Mouse (Mus musculus): ENCODE data around the gene Cldn34c1.
"Not testable (repeated sequence)": the region's sequence is repeated elsewhere in the genome, so short reads cannot be mapped to it uniquely, and the experiment has no call there.

Gene Cldn34c1

DNA sequence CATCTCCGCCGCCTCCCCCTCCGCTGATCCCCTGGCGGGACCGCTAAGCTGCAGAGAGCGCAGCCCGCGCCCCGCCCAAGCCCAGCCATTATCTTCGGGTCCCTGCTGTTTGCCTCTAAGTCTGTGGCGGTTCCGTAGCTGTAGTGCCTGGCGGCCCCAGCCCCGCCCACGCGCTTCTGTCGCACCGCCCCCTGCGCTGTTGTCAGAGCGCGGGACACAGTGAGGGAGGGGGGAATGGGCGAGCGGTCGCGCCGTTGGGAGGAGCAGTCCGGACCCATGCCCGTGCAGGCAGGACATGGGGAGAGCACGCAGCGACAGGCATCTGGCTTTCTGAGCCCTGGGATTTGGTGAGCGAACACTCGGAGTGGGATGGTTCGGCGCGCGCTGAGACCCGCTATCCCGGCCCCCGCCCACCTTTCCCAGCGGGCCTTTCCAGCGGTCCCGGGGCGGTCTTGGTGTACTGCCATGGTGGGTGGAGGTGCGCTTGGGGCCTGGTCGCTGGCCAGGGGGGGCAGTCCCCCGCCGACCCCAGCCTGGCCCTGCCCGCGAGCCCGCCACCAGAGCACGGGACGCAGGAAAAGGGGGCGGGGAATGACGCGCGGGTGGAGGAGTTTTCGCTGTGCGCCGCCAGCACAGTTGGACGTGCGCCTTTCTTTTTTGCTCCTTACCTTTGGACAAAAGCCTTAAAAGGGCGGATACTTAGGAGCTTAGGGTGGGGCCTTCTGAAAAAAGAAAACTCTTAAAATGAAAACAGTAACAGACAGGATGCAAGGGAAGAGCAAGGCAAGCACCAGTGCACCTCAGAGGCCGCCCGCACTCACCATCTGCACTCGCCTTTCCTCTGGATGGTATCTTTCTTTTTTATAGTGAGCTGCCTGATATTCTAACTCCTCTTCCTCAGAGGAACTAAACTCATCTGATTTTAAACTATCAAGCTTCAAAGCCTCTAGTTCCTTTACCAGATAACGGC, at the start of gene Cldn34c1:
Cldn34c1 (plus strand) TSS at position 205 of the 970 bp plus-strand sequence.
- DNase-seq, result peak; percentile 90

DNA sequence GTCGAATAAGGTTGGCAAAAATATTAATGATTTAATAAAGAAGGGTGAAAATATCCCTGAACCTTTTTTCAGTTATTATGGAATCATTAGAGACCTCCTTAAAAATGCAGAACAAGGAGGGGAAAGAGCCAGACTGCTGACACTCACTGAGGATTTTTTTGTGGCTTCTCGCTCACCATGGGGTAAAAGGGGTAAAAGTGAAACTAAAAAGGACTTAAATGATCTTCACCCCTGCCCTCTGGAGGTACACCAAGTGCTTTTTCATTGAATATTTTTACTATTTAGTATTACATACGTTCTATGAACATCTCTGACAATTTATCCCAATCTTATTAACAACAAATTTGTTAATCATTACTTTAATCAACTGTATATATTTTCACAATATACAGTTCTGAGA, 15.9 kb upstream of the Cldn34c1 start:
- DNase-seq, result no peak

DNA sequence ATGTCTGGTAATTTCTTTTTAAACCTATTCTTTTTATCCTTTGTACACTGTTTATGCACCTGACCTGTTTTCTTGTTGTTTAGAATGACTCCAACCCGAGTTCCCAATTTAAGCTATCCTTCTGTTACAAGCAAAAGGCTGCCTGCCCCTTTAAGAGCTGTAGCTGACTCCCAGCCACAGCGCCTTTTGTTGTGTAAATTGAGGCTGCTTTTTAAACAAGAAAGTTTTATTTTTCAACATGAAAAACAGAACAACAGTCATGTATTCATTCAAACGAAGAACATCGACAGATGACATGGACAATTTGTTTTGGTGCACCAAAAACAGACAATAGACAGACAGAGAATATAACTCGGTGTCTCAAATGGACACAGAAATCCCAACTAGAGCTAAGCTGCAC, 489 bp upstream of the Cldn34c1 start:
- DNase-seq, result not testable (repeated sequence)

DNA sequence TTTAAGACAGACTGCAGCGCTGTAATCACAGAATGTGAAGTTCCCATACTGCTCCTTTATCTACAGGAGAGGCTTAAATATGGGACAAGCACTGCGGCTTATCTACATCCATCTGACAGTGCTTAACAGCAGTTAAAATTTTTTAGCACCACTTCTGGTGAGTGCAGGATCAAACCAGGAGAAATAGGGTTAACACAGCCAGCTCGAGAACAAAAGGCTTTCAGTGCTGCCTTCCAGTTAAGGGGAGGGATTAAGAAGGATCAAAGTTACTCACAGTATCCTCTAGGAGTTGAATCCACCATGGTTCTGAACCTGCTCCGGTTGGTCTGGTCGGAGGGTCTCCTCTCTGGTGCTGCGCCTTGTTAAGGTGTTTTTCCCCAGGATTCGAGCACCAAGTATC, 1.4 kb downstream of the Cldn34c1 start:
- not testable (repeated sequence) for DNase-seq

DNA sequence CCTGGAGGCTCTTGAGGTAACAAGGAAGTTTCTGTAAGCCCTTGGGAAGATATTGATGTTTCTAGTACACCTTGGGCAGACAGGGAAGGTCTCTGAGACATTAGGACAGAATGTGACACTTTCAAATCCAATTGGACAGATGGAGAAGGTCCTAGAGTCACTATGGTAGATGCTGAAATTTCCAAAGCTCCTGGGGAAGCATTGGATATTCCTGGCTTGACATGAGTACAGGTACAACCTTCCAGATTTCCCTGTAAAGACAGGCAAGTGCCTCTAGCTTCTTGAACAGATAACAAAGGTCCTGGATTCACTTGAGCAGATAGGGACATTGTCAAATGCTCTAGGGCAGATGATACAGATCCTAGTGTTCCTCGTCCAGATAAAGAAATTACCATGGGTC, 119.1 kb downstream of the Cldn34c1 start, which contains the start of gene Srsx:
Srsx (minus strand) TSS at position 101 of the 400 bp plus-strand sequence.
- not testable (repeated sequence) for DNase-seq
